Mouse (Mus musculus) right cerebral cortex, postnatal 14 days (tissue): ENCODE measurements around the gene Kcna6.

Source experiments
- DNase-seq: peaks from one replicate; pipeline ENCODE4 v3.0.0; 2022

Gene Kcna6

GRCm38 (mm10) chr6:126732645-126733044, 7.8 kb downstream of the Kcna6 start:
- no peak for DNase-seq

- no peak for DNase-seq
These were observed 11.7 kb downstream of the Kcna6 start for GRCm38 (mm10) chr6:126728803-126729202.

GRCm38 (mm10) chr6:126718423-126719087, 21.9 kb downstream of the Kcna6 start:
- no peak for DNase-seq

GRCm38 (mm10) chr6:126712531-126712930, 27.9 kb downstream of the Kcna6 start:
- no peak for DNase-seq

- DNase-seq, result no peak
These were observed 34.5 kb downstream of the Kcna6 start for GRCm38 (mm10) chr6:126705936-126706335.

- no peak for DNase-seq
These were observed 36.0 kb downstream of the Kcna6 start for GRCm38 (mm10) chr6:126704430-126704829.

GRCm38 (mm10) chr6:126702116-126702515, 38.4 kb downstream of the Kcna6 start:
- peak; percentile 84 for DNase-seq

GRCm38 (mm10) chr6:126701196-126701595, 39.3 kb downstream of the Kcna6 start:
- no peak for DNase-seq

GRCm38 (mm10) chr6:126699995-126700394, 40.5 kb downstream of the Kcna6 start:
- no peak for DNase-seq

- DNase-seq, result no peak
These were observed 53.4 kb downstream of the Kcna6 start for GRCm38 (mm10) chr6:126687120-126687519.

GRCm38 (mm10) chr6:126685135-126685534, 55.3 kb downstream of the Kcna6 start:
- DNase-seq, result no peak

- peak; percentile 40 for DNase-seq
These were observed 61.5 kb downstream of the Kcna6 start for GRCm38 (mm10) chr6:126678961-126679360.

GRCm38 (mm10) chr6:126667001-126667400, 73.5 kb downstream of the Kcna6 start:
- no peak for DNase-seq

GRCm38 (mm10) chr6:126666091-126666490, 74.4 kb downstream of the Kcna6 start:
- no peak for DNase-seq

GRCm38 (mm10) chr6:126664569-126664968, 75.9 kb downstream of the Kcna6 start:
- no peak for DNase-seq
